Mouse (Mus musculus) forebrain, embryonic 16.5 days (tissue): Measurements from ENCODE around the gene Mgmt. TPM values are rescaled to one million over a fixed set of nuclear protein-coding genes. Genes with fewer than 3 reads are reported as not detected.

Experiments used
- ATAC-seq: fragments of 200-750 bp; cut with Nextera tagmentation; 2 replicates; pipeline ENCODE4 v1.8.0; 2017; ENCODE audit warnings: mild to moderate bottlenecking, moderate library complexity
- H3K27ac ChIP-seq: fragments of 300-500 bp; sonication (generic); 2 replicates; pipeline ENCODE4 v1.5.1; 2014; ENCODE audit warnings: low read length, control low read depth
- H3K27me3 ChIP-seq: fragments of 300-500 bp; sonication (generic); replicated peaks from 2 replicates; pipeline ENCODE4 v1.6.1; 2014; ENCODE audit warnings: low read length; ENCODE audit not compliant: control insufficient read depth, insufficient read depth
- H3K36me3 ChIP-seq: fragments of 300-500 bp; sonication (generic); 2 replicates; pipeline ENCODE4 v1.6.1; 2014; ENCODE audit not compliant: control insufficient read depth, insufficient read depth
- H3K4me1 ChIP-seq: fragments of 300-500 bp; sonication (generic); replicated peaks from 2 replicates; pipeline ENCODE4 v1.6.1; 2014; ENCODE audit warnings: low read length; ENCODE audit not compliant: control insufficient read depth, insufficient read depth
- H3K4me2 ChIP-seq: fragments of 300-500 bp; sonication (generic); 2 replicates; pipeline ENCODE4 v1.6.1; 2014; ENCODE audit warnings: mild to moderate bottlenecking, low read length, control low read depth
- H3K4me3 ChIP-seq: fragments of 300-500 bp; sonication (generic); replicated peaks from 2 replicates; pipeline ENCODE4 v1.5.1; 2014; ENCODE audit warnings: mild to moderate bottlenecking, low read length, control low read depth
- H3K9ac ChIP-seq: fragments of 300-500 bp; sonication (generic); replicated peaks from 2 replicates; pipeline ENCODE4 v1.6.1; 2014; ENCODE audit warnings: low read depth, low read length, control low read depth
- H3K9me3 ChIP-seq: fragments of 300-500 bp; sonication (generic); 2 replicates; pipeline ENCODE4 v1.6.1; 2016; ENCODE audit warnings: low read length; ENCODE audit not compliant: control insufficient read depth
- WGBS: fragments of 180-500 bp; shearing (Covaris S2); extraction: QIAGEN DNeasy Blood & Tissue Kit; methylation state at CpG from one replicate; pipeline ENCODE4 v1.1.7; 2014; 5-methylcytosine and 5-hydroxymethylcytosine counted together
- polyA plus RNA-seq: library from polyadenylated mRNA; unstranded; fragments of >200 nt; fragmentation: Nextera tagmentation; extraction: Ambion mirVana; gene quantifications from 2 replicates; pipeline ENCODE4 v1.2.1, GENCODE M21; 2015

Gene Mgmt
- polyA plus RNA-seq, 1 experiment from 2014 or later, result 1.2 TPM

GRCm38 (mm10) chr7:136946131-136946530 lies 51.7 kb downstream of the Mgmt start:
- ATAC-seq, result no peak

GRCm38 (mm10) chr7:136948275-136948810 lies 53.9 kb downstream of the Mgmt start:
- Histone ChIP-seq H3K9me3 (no peaks in the 10 kb centered on the region), H3K27ac (no peak overlapping the region), H3K36me3 (no peaks in the 10 kb centered on the region), H3K4me1 (no peaks in the 10 kb centered on the region; the same call in 1 of the 2 replicates), H3K9ac (no peak overlapping the region), H3K4me3 (no peak overlapping the region), H3K27me3 (no peaks in the 10 kb centered on the region), H3K4me2 (no peak overlapping the region)
- WGBS, result 24% methylated on average over 6 of the region's 6 CpGs
- ATAC-seq, result no peak

More at GRCm38 (mm10) chr7:136946131-136946530, 51.7 kb downstream of the Mgmt start:
- no peaks in the 10 kb centered on the region for H3K9me3 ChIP-seq
- H3K27me3 ChIP-seq, result no peaks in the 10 kb centered on the region
- H3K9ac ChIP-seq, result no peak overlapping the region
- H3K27ac ChIP-seq, result no peak overlapping the region
- H3K36me3 ChIP-seq, result no peaks in the 10 kb centered on the region
- WGBS, result 76% methylated on average over 9 of the region's 9 CpGs
- no peaks in the 10 kb centered on the region; the same call in 1 of the 2 replicates for H3K4me1 ChIP-seq
- no peak overlapping the region for H3K4me3 ChIP-seq
- H3K4me2 ChIP-seq, result no peak overlapping the region

GRCm38 (mm10) chr7:136952608-136953007 lies 58.2 kb downstream of the Mgmt start:
- no peaks in the 10 kb centered on the region for H3K36me3 ChIP-seq
- no peak overlapping the region for H3K4me3 ChIP-seq
- H3K27me3 ChIP-seq, result no peaks in the 10 kb centered on the region
- H3K4me2 ChIP-seq, result no peak overlapping the region
- 51% methylated on average over 7 of the region's 7 CpGs for WGBS
- ATAC-seq, result no peak
- H3K4me1 ChIP-seq, result no peaks in the 10 kb centered on the region; the same call in 1 of the 2 replicates
- no peak overlapping the region for H3K27ac ChIP-seq
- H3K9ac ChIP-seq, result no peak overlapping the region
- no peaks in the 10 kb centered on the region for H3K9me3 ChIP-seq

- no peaks in the 10 kb centered on the region for H3K27me3 ChIP-seq
- no peaks in the 10 kb centered on the region for H3K9me3 ChIP-seq
- H3K4me1 ChIP-seq, result no peaks in the 10 kb centered on the region; the same call in 1 of the 2 replicates
- no peak overlapping the region for H3K27ac ChIP-seq
- WGBS, result 33% methylated on average over 3 of the region's 3 CpGs
- no peak overlapping the region for H3K4me3 ChIP-seq
- ATAC-seq, result no peak
- no peak overlapping the region for H3K9ac ChIP-seq
- H3K4me2 ChIP-seq, result no peak overlapping the region
- H3K36me3 ChIP-seq, result no peaks in the 10 kb centered on the region
Measured at GRCm38 (mm10) chr7:136953251-136953650, 58.8 kb downstream of the Mgmt start.

GRCm38 (mm10) chr7:136972361-136972760 lies 77.9 kb downstream of the Mgmt start:
- Histone ChIP-seq H3K9me3 (no peaks in the 10 kb centered on the region), H3K4me3 (no peak overlapping the region), H3K36me3 (no peaks in the 10 kb centered on the region), H3K4me2 (no peak overlapping the region), H3K27ac (no peak overlapping the region), H3K4me1 (no peaks in the 10 kb centered on the region), H3K27me3 (no peaks in the 10 kb centered on the region; the same call in 1 of the 2 replicates), H3K9ac (no peak overlapping the region)
- 95% methylated on average over 7 of the region's 7 CpGs for WGBS
- ATAC-seq, result no peak

- no peak overlapping the region for H3K4me3 ChIP-seq
- no peak overlapping the region for H3K4me2 ChIP-seq
- 95% methylated on average over 5 of the region's 5 CpGs for WGBS
- no peak overlapping the region for H3K27ac ChIP-seq
- H3K36me3 ChIP-seq, result no peaks in the 10 kb centered on the region
- no peaks in the 10 kb centered on the region for H3K4me1 ChIP-seq
- no peak overlapping the region for H3K9ac ChIP-seq
- no peaks in the 10 kb centered on the region; the same call in 1 of the 2 replicates for H3K27me3 ChIP-seq
- no peak for ATAC-seq
- no peaks in the 10 kb centered on the region for H3K9me3 ChIP-seq
Measured at GRCm38 (mm10) chr7:136975001-136975400, 80.6 kb downstream of the Mgmt start.

- no peaks in the 10 kb centered on the region for H3K36me3 ChIP-seq
- H3K27me3 ChIP-seq, result no peaks in the 10 kb centered on the region
- no peaks in the 10 kb centered on the region for H3K9me3 ChIP-seq
- H3K4me2 ChIP-seq, result no peak overlapping the region
- no peak overlapping the region for H3K9ac ChIP-seq
- 88% methylated on average over 15 of the region's 15 CpGs for WGBS
- no peak overlapping the region for H3K27ac ChIP-seq
- H3K4me1 ChIP-seq, result peaks cover 5% of the 10 kb centered on the region
- ATAC-seq, result no peak
- no peak overlapping the region for H3K4me3 ChIP-seq
Measured at GRCm38 (mm10) chr7:136997456-136997855, 103.0 kb downstream of the Mgmt start.

- 56% methylated on average over 11 of the region's 11 CpGs for WGBS
- no peak overlapping the region for H3K4me2 ChIP-seq
- H3K27ac ChIP-seq, result no peak overlapping the region
- no peaks in the 10 kb centered on the region for H3K9me3 ChIP-seq
- H3K4me3 ChIP-seq, result no peak overlapping the region
- H3K27me3 ChIP-seq, result no peaks in the 10 kb centered on the region
- no peaks in the 10 kb centered on the region for H3K36me3 ChIP-seq
- H3K9ac ChIP-seq, result no peak overlapping the region
- no peak for ATAC-seq
- peaks cover 9% of the 10 kb centered on the region for H3K4me1 ChIP-seq
Measured at GRCm38 (mm10) chr7:137000703-137001102, 106.3 kb downstream of the Mgmt start.

- ATAC-seq, result no peak
- no peak overlapping the region for H3K4me2 ChIP-seq
- H3K9me3 ChIP-seq, result no peaks in the 10 kb centered on the region
- no peaks in the 10 kb centered on the region for H3K36me3 ChIP-seq
- 75% methylated on average over 15 of the region's 15 CpGs for WGBS
- H3K27ac ChIP-seq, result no peak overlapping the region
- H3K4me3 ChIP-seq, result no peak overlapping the region
- no peak overlapping the region for H3K9ac ChIP-seq
- H3K4me1 ChIP-seq, result peaks cover 9% of the 10 kb centered on the region
- H3K27me3 ChIP-seq, result no peaks in the 10 kb centered on the region
Measured at GRCm38 (mm10) chr7:137001215-137001614, 106.8 kb downstream of the Mgmt start.

GRCm38 (mm10) chr7:137001783-137002182 lies 107.4 kb downstream of the Mgmt start:
- 33% methylated on average over 5 of the region's 5 CpGs for WGBS
- H3K36me3 ChIP-seq, result no peaks in the 10 kb centered on the region
- H3K9ac ChIP-seq, result no peak overlapping the region
- peaks cover 9% of the 10 kb centered on the region for H3K4me1 ChIP-seq
- H3K9me3 ChIP-seq, result no peaks in the 10 kb centered on the region
- H3K27ac ChIP-seq, result no peak overlapping the region
- H3K4me2 ChIP-seq, result no peak overlapping the region
- H3K4me3 ChIP-seq, result no peak overlapping the region
- ATAC-seq, result no peak
- H3K27me3 ChIP-seq, result no peaks in the 10 kb centered on the region
